Mouse (Mus musculus): ENCODE results near the gene Clspn. TPM values are rescaled to one million over a fixed set of nuclear protein-coding genes. Genes with fewer than 3 reads are reported as not detected.

The Clspn gene
- total RNA-seq, 2 experiments from 2014 or later, result 14.9 to 19.7 TPM

GRCm38 (mm10) chr4:126632668-126633067 is 75.9 kb downstream of the Clspn start:
- DNase-seq (ENCODE audit: low spot score in 2 of 2), result no peak

- DNase-seq (ENCODE audit: low spot score in 2 of 2), result no peak
These were observed 79.6 kb downstream of the Clspn start for GRCm38 (mm10) chr4:126636330-126636729.

GRCm38 (mm10) chr4:126637446-126637845 is 80.7 kb downstream of the Clspn start:
- no peak for DNase-seq (ENCODE audit: low spot score in 2 of 2)

GRCm38 (mm10) chr4:126639339-126639738 is 82.6 kb downstream of the Clspn start:
- DNase-seq (ENCODE audit: low spot score in 2 of 2), result no peak

- DNase-seq (ENCODE audit: low spot score in 2 of 2), result no peak
These were observed 85.2 kb downstream of the Clspn start for GRCm38 (mm10) chr4:126641901-126642300.

Small RNA genes lying within 50 kb of the gene (microRNA-seq; reads per million reads assigned to microRNA genes)
- not detected for gene Mir7119

Other genes starting within 250 kb of the Clspn start
- gene Adprhl2, start 235.2 kb upstream of the Clspn start, total RNA-seq (2021), result 10 to 100 TPM; 41.3 to 42.0 TPM
- 1 to 10 TPM; 4.0 to 5.0 TPM for gene Tekt2, start 231.2 kb upstream of the Clspn start, total RNA-seq (2021)
- gene Ago3, start 127.4 kb upstream of the Clspn start, total RNA-seq (2021), result 10 to 100 TPM; 16.2 to 21.6 TPM
- gene Ago1, start 88.4 kb upstream of the Clspn start, total RNA-seq (2021), result 10 to 100 TPM; 44.7 to 48.4 TPM
- gene Ago4, start 23.5 kb upstream of the Clspn start, total RNA-seq (2021), result 1 to 10 TPM; 6.6 to 7.4 TPM
- 10 to 100 TPM; 17.5 to 19.3 TPM for gene 5730409E04Rik, start 52.9 kb downstream of the Clspn start, total RNA-seq (2021)
- 100 to 1,000 TPM; 172 to 173 TPM for gene Psmb2, start 120.7 kb downstream of the Clspn start, total RNA-seq (2021)
- gene Tfap2e, start 179.3 kb downstream of the Clspn start, total RNA-seq (2021), result not detected
- 10 to 100 TPM; 34.5 to 35.7 TPM for gene Ncdn, start 196.5 kb downstream of the Clspn start, total RNA-seq (2021)
- gene AU040320, start 196.6 kb downstream of the Clspn start, total RNA-seq (2021), result 10 to 100 TPM; 40.9 to 42.0 TPM

All from adrenal gland, postnatal 4 days (tissue).